15 mouse cellular contexts compared by ENCODE assay signal in genomic region chr11:75864529-75865252, GRCm38 (mm10).
A peak's percentile ranks its signal among the peaks of the same experiment; 100 is the strongest.
DNase-seq lines count a peak whose midpoint lies in the region; ATAC-seq and TF ChIP-seq lines count a peak whose summit lies in the region.
"Had no signal": no experiment of that assay in that cellular context is flagged by ENCODE, and none has a peak within 500 bp of the region (broad histone marks: within the 10 kb centered on the region; RNA-seq: fewer than 3 reads in every experiment).

No protein-coding gene starts in this region.

- H3K9me3 ChIP-seq in hindbrain, embryonic 16.5 days (ENCODE audit: control insufficient read depth, low read length), result no peaks in the 10 kb centered on the region
- no peaks in the 10 kb centered on the region for H3K9me3 ChIP-seq in hindbrain, embryonic 12.5 days (replicated peaks)
- H3K9me3 ChIP-seq in neural tube, embryonic 15.5 days (replicated peaks), result no peaks in the 10 kb centered on the region
- no peaks in the 10 kb centered on the region for H3K9me3 ChIP-seq in limb, embryonic 14.5 days (ENCODE audit: control insufficient read depth, low read length)

- no peak overlapping the region for H3K4me2 ChIP-seq in hindbrain, embryonic 16.5 days (ENCODE audit: low read length)
- H3K4me2 ChIP-seq in hindbrain, embryonic 12.5 days (replicated peaks), result no peak overlapping the region
- H3K4me2 ChIP-seq in neural tube, embryonic 15.5 days, result no peak overlapping the region
- H3K4me2 ChIP-seq in limb, embryonic 14.5 days (replicated peaks; ENCODE audit: low read depth, low read length, severe bottlenecking), result no peak overlapping the region

- H3K27ac ChIP-seq in hindbrain, embryonic 16.5 days (ENCODE audit: low read depth, low read length), result no peak overlapping the region
- H3K27ac ChIP-seq in hindbrain, embryonic 12.5 days, result no peak overlapping the region
- H3K27ac ChIP-seq in neural tube, embryonic 15.5 days (replicated peaks), result peak overlapping the region; percentile 33; the same call in 1 of the 2 replicates
- no peak overlapping the region for H3K27ac ChIP-seq in limb, embryonic 14.5 days (replicated peaks; ENCODE audit: low read depth, low read length)

- no peak overlapping the region for H3K4me3 ChIP-seq in hindbrain, embryonic 16.5 days (ENCODE audit: low read length)
- H3K4me3 ChIP-seq in hindbrain, embryonic 12.5 days, result no peak overlapping the region
- no peak overlapping the region for H3K4me3 ChIP-seq in neural tube, embryonic 15.5 days (replicated peaks)
- no peak overlapping the region for H3K4me3 ChIP-seq in limb, embryonic 14.5 days (replicated peaks; ENCODE audit: low read length)

- H3K4me1 ChIP-seq in hindbrain, embryonic 16.5 days (ENCODE audit: control insufficient read depth, insufficient read depth, low read depth, low read length), result peaks cover 34% of the 10 kb centered on the region
- peaks cover 42% of the 10 kb centered on the region for H3K4me1 ChIP-seq in hindbrain, embryonic 12.5 days
- H3K4me1 ChIP-seq in neural tube, embryonic 15.5 days, result peaks cover 42% of the 10 kb centered on the region
- peaks cover 27% of the 10 kb centered on the region for H3K4me1 ChIP-seq in limb, embryonic 14.5 days (ENCODE audit: control insufficient read depth, insufficient read depth, low read length)

- no peak for DNase-seq in neural tube, embryonic 10.5 days (ENCODE audit: extremely low spot score, low spot score)
- DNase-seq in limb, embryonic 14.5 days (ENCODE audit: low spot score), result no peak
- DNase-seq in thymus, postnatal 4 days, result no peak
- no peak for DNase-seq in thymus, postnatal 14 days
- DNase-seq: adrenal gland, adult 2 months; cerebellum, adult 9-11 months; heart, postnatal 36 days; kidney, adult 9 months; liver; right cerebral cortex, postnatal 25 days had no signal

- 24% methylated on average over 4 of the region's 4 CpGs for WGBS in hindbrain, embryonic 16.5 days
- WGBS in hindbrain, embryonic 12.5 days, result 34% methylated on average over 4 of the region's 4 CpGs
- WGBS in neural tube, embryonic 15.5 days, result 38% methylated on average over 4 of the region's 4 CpGs
- 30% methylated on average over 4 of the region's 4 CpGs for WGBS in limb, embryonic 14.5 days

- H3K27me3 ChIP-seq in hindbrain, embryonic 16.5 days (replicated peaks; ENCODE audit: control insufficient read depth, insufficient read depth, low read length), result no peaks in the 10 kb centered on the region
- no peaks in the 10 kb centered on the region for H3K27me3 ChIP-seq in hindbrain, embryonic 12.5 days
- no peaks in the 10 kb centered on the region for H3K27me3 ChIP-seq in neural tube, embryonic 15.5 days (replicated peaks)
- H3K27me3 ChIP-seq in limb, embryonic 14.5 days (ENCODE audit: control insufficient read depth, insufficient read depth, low read length), result no peaks in the 10 kb centered on the region
- H3K27me3 ChIP-seq: Patski had no signal

- ATAC-seq in hindbrain, embryonic 16.5 days, result peak; percentile 28; the same call in 1 of the 2 replicates
- no peak for ATAC-seq in hindbrain, embryonic 12.5 days (ENCODE audit: low FRiP score)
- no peak for ATAC-seq in neural tube, embryonic 15.5 days (ENCODE audit: low FRiP score)
- ATAC-seq in limb, embryonic 14.5 days (ENCODE audit: low FRiP score, low read depth), result no peak
- ATAC-seq: lung, postnatal 0 days; Patski had no signal

- H3K9ac ChIP-seq in hindbrain, embryonic 16.5 days (ENCODE audit: low read depth, low read length), result no peak overlapping the region
- H3K9ac ChIP-seq in hindbrain, embryonic 12.5 days, result no peak overlapping the region
- H3K9ac ChIP-seq in neural tube, embryonic 15.5 days (replicated peaks), result no peak overlapping the region
- H3K9ac ChIP-seq in limb, embryonic 14.5 days (ENCODE audit: low read depth, low read length, severe bottlenecking), result 0 out of 2 replicates have a peak overlapping the region, but pooled peaks have one; percentile 2

- TF ChIP-seq POLR2A in limb, embryonic 14.5 days (IDR thresholded peaks at IDR 0.05; ENCODE audit: borderline replicate concordance, extremely low read depth, insufficient read depth, insufficient read length), result no peak

- H3K36me3 ChIP-seq in hindbrain, embryonic 16.5 days (ENCODE audit: control insufficient read depth, insufficient read depth, low read length), result no peaks in the 10 kb centered on the region
- H3K36me3 ChIP-seq in hindbrain, embryonic 12.5 days, result no peaks in the 10 kb centered on the region
- no peaks in the 10 kb centered on the region for H3K36me3 ChIP-seq in neural tube, embryonic 15.5 days
- no peaks in the 10 kb centered on the region for H3K36me3 ChIP-seq in limb, embryonic 14.5 days (ENCODE audit: control insufficient read depth, insufficient read depth, low read length)
